8 mouse cellular contexts compared by ENCODE assay signal in genomic region chr7:4899649-4900522, GRCm38 (mm10). TPM values are rescaled to one million over a fixed set of nuclear protein-coding genes. Genes with fewer than 3 reads are reported as not detected.
DNase-seq lines count a peak whose midpoint lies in the region; ATAC-seq lines count a peak whose summit lies in the region.

No protein-coding gene starts in this region.

- no peaks in the 10 kb centered on the region for H3K36me3 ChIP-seq in hindbrain, embryonic 14.5 days (replicated peaks; ENCODE audit: control insufficient read depth, insufficient read depth)
- no peaks in the 10 kb centered on the region for H3K36me3 ChIP-seq in lung, embryonic 16.5 days (ENCODE audit: control insufficient read depth, insufficient read depth, low read length)
- H3K36me3 ChIP-seq in stomach, embryonic 14.5 days (ENCODE audit: control insufficient read depth, insufficient read depth, low read length), result no peaks in the 10 kb centered on the region

- DNase-seq in adrenal gland, postnatal 14 days, result peak; percentile 58
- no peak for DNase-seq in adrenal gland, postnatal 25 days
- peak; percentile 22 for DNase-seq in urinary bladder, adult 2 months (ENCODE audit: low spot score)
- no peak for DNase-seq in urinary bladder, postnatal 4 days (ENCODE audit: low spot score in 2 of 2)
- peak; percentile 55 for DNase-seq in hindbrain, embryonic 14.5 days (ENCODE audit: low spot score)
- DNase-seq in spleen, adult 12 weeks (ENCODE audit: low spot score), result no peak

- H3K4me2 ChIP-seq in hindbrain, embryonic 14.5 days (replicated peaks), result peak overlapping the region; percentile 55
- H3K4me2 ChIP-seq in lung, embryonic 16.5 days (ENCODE audit: low read depth, low read length), result peak overlapping the region; percentile 51
- H3K4me2 ChIP-seq in stomach, embryonic 14.5 days (replicated peaks; ENCODE audit: low read depth, low read length), result peak overlapping the region; percentile 46

- 7% methylated on average over 19 of the region's 19 CpGs for WGBS in hindbrain, embryonic 14.5 days
- 5% methylated on average over 19 of the region's 19 CpGs for WGBS in lung, embryonic 16.5 days
- 6% methylated on average over 19 of the region's 19 CpGs for WGBS in stomach, embryonic 14.5 days

- H3K4me1 ChIP-seq in hindbrain, embryonic 14.5 days (replicated peaks; ENCODE audit: control insufficient read depth, insufficient read depth, low read length), result 0 out of 2 replicates have a peak, but pooled peaks cover 5% of the 10 kb centered on the region
- peaks cover 4% of the 10 kb centered on the region for H3K4me1 ChIP-seq in lung, embryonic 16.5 days (replicated peaks; ENCODE audit: control insufficient read depth, insufficient read depth, low read length)
- no peaks in the 10 kb centered on the region for H3K4me1 ChIP-seq in stomach, embryonic 14.5 days (ENCODE audit: control insufficient read depth, insufficient read depth, low read length)

- peak overlapping the region; percentile 26 for H3K4me3 ChIP-seq in hindbrain, embryonic 14.5 days (replicated peaks; ENCODE audit: low read length)
- H3K4me3 ChIP-seq in lung, embryonic 16.5 days (ENCODE audit: low read length), result peak overlapping the region; percentile 29
- peak overlapping the region; percentile 22 for H3K4me3 ChIP-seq in stomach, embryonic 14.5 days (ENCODE audit: low read depth, low read length)

- no peaks in the 10 kb centered on the region for H3K9me3 ChIP-seq in hindbrain, embryonic 14.5 days (ENCODE audit: control insufficient read depth, low read length)
- no peaks in the 10 kb centered on the region for H3K9me3 ChIP-seq in lung, embryonic 16.5 days (ENCODE audit: control insufficient read depth, low read length)
- peaks cover 3% of the 10 kb centered on the region; the same call in 1 of the 2 replicates for H3K9me3 ChIP-seq in stomach, embryonic 14.5 days (ENCODE audit: control insufficient read depth, low read depth, low read length)

- peak; percentile 59 for ATAC-seq in hindbrain, embryonic 14.5 days (ENCODE audit: low FRiP score)
- ATAC-seq in lung, embryonic 16.5 days (ENCODE audit: low read depth), result peak; percentile 37; the same call in 1 of the 2 replicates
- ATAC-seq in stomach, embryonic 14.5 days (ENCODE audit: insufficient number of reproducible peaks, insufficient read depth, low FRiP score, low read depth), result peak; percentile 30; the same call in 1 of the 2 replicates

- H3K9ac ChIP-seq in hindbrain, embryonic 14.5 days, result peak overlapping the region; percentile 45
- peak overlapping the region; percentile 45 for H3K9ac ChIP-seq in lung, embryonic 16.5 days (ENCODE audit: low read length)
- H3K9ac ChIP-seq in stomach, embryonic 14.5 days (replicated peaks; ENCODE audit: low read depth, low read length), result no peak overlapping the region

- H3K27ac ChIP-seq in hindbrain, embryonic 14.5 days, result peak overlapping the region; percentile 33; the same call in 1 of the 2 replicates
- H3K27ac ChIP-seq in lung, embryonic 16.5 days (ENCODE audit: low read length), result no peak overlapping the region
- H3K27ac ChIP-seq in stomach, embryonic 14.5 days (ENCODE audit: low read length), result no peak overlapping the region

- H3K27me3 ChIP-seq in hindbrain, embryonic 14.5 days (ENCODE audit: control insufficient read depth, insufficient read depth, low read length), result no peaks in the 10 kb centered on the region
- H3K27me3 ChIP-seq in lung, embryonic 16.5 days (ENCODE audit: control insufficient read depth, insufficient read depth, low read depth, low read length), result peaks cover 7% of the 10 kb centered on the region; the same call in 1 of the 2 replicates
- H3K27me3 ChIP-seq in stomach, embryonic 14.5 days (ENCODE audit: control insufficient read depth, insufficient read depth, low read length), result no peaks in the 10 kb centered on the region

RNA-seq across cellular contexts. Expression of gene Gm36210, which starts 6.4 kb away (rescaled TPM):
- total RNA-seq in adrenal gland, postnatal 14 days (2021), result 0.26 TPM in 1 of 2 replicates, not detected in the other
- not detected in 2 replicates for total RNA-seq in adrenal gland, postnatal 25 days (2021)
- 0.15 and 0.22 TPM in 2 replicates for polyA plus RNA-seq in urinary bladder, adult 2 months (2012; rRNA removed)
- 0.25 and 0.43 TPM in 2 replicates for polyA plus RNA-seq in hindbrain, embryonic 14.5 days (2014; fragmentation: Nextera tagmentation; extraction: Ambion mirVana)
- polyA plus RNA-seq in lung, embryonic 16.5 days (2015; fragmentation: Nextera tagmentation; extraction: Ambion mirVana), result 0.21 TPM in 1 of 2 replicates, not detected in the other
- polyA plus RNA-seq in stomach, embryonic 14.5 days (2014; fragmentation: Nextera tagmentation; extraction: Ambion mirVana), result not detected in 2 replicates

RNA-seq across cellular contexts. Expression of gene Zfp628, which starts 15.1 kb away (rescaled TPM):
- 13.7 and 16.2 TPM in 2 replicates for total RNA-seq in adrenal gland, postnatal 14 days (2021)
- 16.4 and 19.0 TPM in 2 replicates for total RNA-seq in adrenal gland, postnatal 25 days (2021)
- 7.7 and 10.1 TPM in 2 replicates for polyA plus RNA-seq in urinary bladder, adult 2 months (2012; rRNA removed)
- 3.6 and 4.2 TPM in 2 replicates for polyA plus RNA-seq in hindbrain, embryonic 14.5 days (2014; fragmentation: Nextera tagmentation; extraction: Ambion mirVana)
- 3.4 and 3.7 TPM in 2 replicates for polyA plus RNA-seq in lung, embryonic 16.5 days (2015; fragmentation: Nextera tagmentation; extraction: Ambion mirVana)
- polyA plus RNA-seq in stomach, embryonic 14.5 days (2014; fragmentation: Nextera tagmentation; extraction: Ambion mirVana), result 4.3 and 4.5 TPM in 2 replicates

RNA-seq across cellular contexts. Expression of gene Nat14, which starts 21.9 kb away (rescaled TPM):
- 6.6 and 8.1 TPM in 2 replicates for total RNA-seq in adrenal gland, postnatal 14 days (2021)
- 7.7 and 9.1 TPM in 2 replicates for total RNA-seq in adrenal gland, postnatal 25 days (2021)
- 10.6 and 14.1 TPM in 2 replicates for polyA plus RNA-seq in urinary bladder, adult 2 months (2012; rRNA removed)
- polyA plus RNA-seq in hindbrain, embryonic 14.5 days (2014; fragmentation: Nextera tagmentation; extraction: Ambion mirVana), result 23.3 and 23.6 TPM in 2 replicates
- polyA plus RNA-seq in lung, embryonic 16.5 days (2015; fragmentation: Nextera tagmentation; extraction: Ambion mirVana), result 2.5 and 2.7 TPM in 2 replicates
- polyA plus RNA-seq in stomach, embryonic 14.5 days (2014; fragmentation: Nextera tagmentation; extraction: Ambion mirVana), result 3.5 and 4.0 TPM in 2 replicates

RNA-seq across cellular contexts. Expression of gene Isoc2a, which starts 22.9 kb away (rescaled TPM):
- 55.7 and 67.9 TPM in 2 replicates for total RNA-seq in adrenal gland, postnatal 14 days (2021)
- total RNA-seq in adrenal gland, postnatal 25 days (2021), result 42.1 and 48.2 TPM in 2 replicates
- 17.1 and 21.3 TPM in 2 replicates for polyA plus RNA-seq in urinary bladder, adult 2 months (2012; rRNA removed)
- polyA plus RNA-seq in hindbrain, embryonic 14.5 days (2014; fragmentation: Nextera tagmentation; extraction: Ambion mirVana), result 0.47 and 0.82 TPM in 2 replicates
- 0.87 and 1.3 TPM in 2 replicates for polyA plus RNA-seq in lung, embryonic 16.5 days (2015; fragmentation: Nextera tagmentation; extraction: Ambion mirVana)
- 0.94 and 0.98 TPM in 2 replicates for polyA plus RNA-seq in stomach, embryonic 14.5 days (2014; fragmentation: Nextera tagmentation; extraction: Ambion mirVana)

RNA-seq across cellular contexts. Expression of gene Ssc5d, which starts 25.7 kb away (rescaled TPM):
- 3.9 and 5.0 TPM in 2 replicates for total RNA-seq in adrenal gland, postnatal 14 days (2021)
- 2.0 and 3.2 TPM in 2 replicates for total RNA-seq in adrenal gland, postnatal 25 days (2021)
- 10.5 and 12.9 TPM in 2 replicates for polyA plus RNA-seq in urinary bladder, adult 2 months (2012; rRNA removed)
- polyA plus RNA-seq in hindbrain, embryonic 14.5 days (2014; fragmentation: Nextera tagmentation; extraction: Ambion mirVana), result 0.74 and 0.82 TPM in 2 replicates
- polyA plus RNA-seq in lung, embryonic 16.5 days (2015; fragmentation: Nextera tagmentation; extraction: Ambion mirVana), result 2.1 and 2.4 TPM in 2 replicates
- polyA plus RNA-seq in stomach, embryonic 14.5 days (2014; fragmentation: Nextera tagmentation; extraction: Ambion mirVana), result 3.3 and 3.9 TPM in 2 replicates

Comparison
In these comparisons a context has a peak if more than half of its experiments do, and no peak if none do; other contexts are left out.
1. DNase-seq: peak in adrenal gland, postnatal 14 days (single experiment), urinary bladder, adult 2 months (single experiment) and hindbrain, embryonic 14.5 days (single experiment); none in adrenal gland, postnatal 25 days (single experiment), urinary bladder, postnatal 4 days (0 of 2) and spleen, adult 12 weeks (single experiment).
2. Peak in every context shown above with its lines, with median percentiles within 50 percentile points of each other: ATAC-seq, H3K4me2 ChIP-seq and H3K4me3 ChIP-seq.